Mouse (Mus musculus): ENCODE measurements around the gene Wbp4. TPM values are rescaled to one million over a fixed set of nuclear protein-coding genes. Genes with fewer than 3 reads are reported as not detected.
"Not testable (repeated sequence)": the region's sequence is repeated elsewhere in the genome, so short reads cannot be mapped to it uniquely, and the experiment has no call there.

Wbp4 gene
- polyA plus RNA-seq, 1 experiment from 2014 or later: 38.9 TPM

GRCm38 (mm10) chr14:79473384-79473783 is 7.9 kb downstream of the Wbp4 start:
- no peak overlapping the region for H3K4me2 ChIP-seq (ENCODE audit: low read length)
- H3K9ac ChIP-seq (ENCODE audit: low read depth, low read length): no peak overlapping the region
- no peak for ATAC-seq
- no peaks in the 10 kb centered on the region for H3K9me3 ChIP-seq (ENCODE audit: control insufficient read depth, low read length)
- H3K4me3 ChIP-seq (ENCODE audit: low read length): no peak overlapping the region
- 91% methylated on average over 2 of the region's 2 CpGs for WGBS
- no peak overlapping the region for H3K27ac ChIP-seq (ENCODE audit: low read depth, low read length)
- H3K4me1 ChIP-seq (ENCODE audit: control insufficient read depth, insufficient read depth, low read depth, low read length): no peaks in the 10 kb centered on the region
- H3K36me3 ChIP-seq (ENCODE audit: control insufficient read depth, insufficient read depth, low read length): peaks cover 46% of the 10 kb centered on the region
- no peaks in the 10 kb centered on the region for H3K27me3 ChIP-seq (replicated peaks; ENCODE audit: control insufficient read depth, insufficient read depth, low read length)

DNA sequence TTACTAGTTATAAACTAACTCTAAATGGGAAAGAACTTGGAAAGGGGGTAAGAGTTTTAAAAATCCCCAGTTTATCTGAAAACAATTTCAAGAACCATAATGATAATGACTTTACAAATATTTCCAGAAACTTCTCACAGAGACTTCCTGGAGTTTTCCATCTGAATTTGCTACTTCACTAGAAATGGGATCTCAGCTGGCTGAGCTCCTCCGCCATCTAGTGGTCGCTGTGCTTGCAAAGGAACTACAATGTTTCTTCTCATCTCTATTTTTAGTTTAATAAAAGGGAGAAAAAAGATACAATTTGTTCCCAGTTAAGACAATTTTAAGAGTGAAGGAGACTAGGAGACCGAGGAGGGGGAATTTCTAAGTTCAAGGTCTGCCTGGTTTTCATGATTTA is 13.7 kb downstream of the Wbp4 start:
- H3K27me3 ChIP-seq (replicated peaks; ENCODE audit: control insufficient read depth, insufficient read depth, low read length): no peaks in the 10 kb centered on the region
- no peaks in the 10 kb centered on the region for H3K9me3 ChIP-seq (ENCODE audit: control insufficient read depth, low read length)
- H3K4me1 ChIP-seq (ENCODE audit: control insufficient read depth, insufficient read depth, low read depth, low read length): no peaks in the 10 kb centered on the region
- H3K4me2 ChIP-seq (ENCODE audit: low read length): no peak overlapping the region
- no peak overlapping the region for H3K27ac ChIP-seq (ENCODE audit: low read depth, low read length)
- H3K9ac ChIP-seq (ENCODE audit: low read depth, low read length): no peak overlapping the region
- peaks cover 49% of the 10 kb centered on the region for H3K36me3 ChIP-seq (ENCODE audit: control insufficient read depth, insufficient read depth, low read length)
- no peak for ATAC-seq
- WGBS: 29% methylated on average over 3 of the region's 3 CpGs
- H3K4me3 ChIP-seq (ENCODE audit: low read length): no peak overlapping the region

GRCm38 (mm10) chr14:79465623-79466022 is 15.7 kb downstream of the Wbp4 start:
- H3K36me3 ChIP-seq (ENCODE audit: control insufficient read depth, insufficient read depth, low read length): peaks cover 44% of the 10 kb centered on the region
- no peak overlapping the region for H3K9ac ChIP-seq (ENCODE audit: low read depth, low read length)
- H3K4me3 ChIP-seq (ENCODE audit: low read length): no peak overlapping the region
- 75% methylated on average over 1 of the region's 1 CpGs for WGBS
- H3K9me3 ChIP-seq (ENCODE audit: control insufficient read depth, low read length): no peaks in the 10 kb centered on the region
- no peaks in the 10 kb centered on the region for H3K4me1 ChIP-seq (ENCODE audit: control insufficient read depth, insufficient read depth, low read depth, low read length)
- no peak for ATAC-seq
- no peaks in the 10 kb centered on the region for H3K27me3 ChIP-seq (replicated peaks; ENCODE audit: control insufficient read depth, insufficient read depth, low read length)
- H3K4me2 ChIP-seq (ENCODE audit: low read length): no peak overlapping the region
- no peak overlapping the region for H3K27ac ChIP-seq (ENCODE audit: low read depth, low read length)

DNA sequence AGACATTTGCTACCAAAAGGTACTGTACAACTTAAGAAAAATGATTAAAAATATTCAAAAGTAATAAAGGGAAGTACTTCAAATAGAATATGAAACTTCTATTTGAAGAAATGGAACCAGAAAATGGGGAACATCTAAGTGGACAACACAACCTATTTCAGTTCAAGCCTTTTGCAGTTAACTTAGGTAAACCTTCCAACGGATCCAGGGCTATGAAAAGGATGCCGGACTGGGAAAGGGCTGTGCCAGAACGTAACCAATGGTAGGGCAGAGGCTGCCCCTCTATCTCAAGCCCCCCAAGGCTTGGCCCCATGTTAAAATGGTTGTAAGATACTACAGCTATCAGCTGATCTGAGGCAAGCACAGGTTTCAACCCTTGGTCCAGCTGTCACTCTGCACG is 20.3 kb downstream of the Wbp4 start:
- H3K27me3 ChIP-seq (replicated peaks; ENCODE audit: control insufficient read depth, insufficient read depth, low read length): no peaks in the 10 kb centered on the region
- H3K27ac ChIP-seq (ENCODE audit: low read depth, low read length): no peak overlapping the region
- H3K4me2 ChIP-seq (ENCODE audit: low read length): no peak overlapping the region
- no peak overlapping the region for H3K4me3 ChIP-seq (ENCODE audit: low read length)
- H3K9ac ChIP-seq (ENCODE audit: low read depth, low read length): no peak overlapping the region
- 93% methylated on average over 4 of the region's 4 CpGs for WGBS
- ATAC-seq: no peak
- peaks cover 19% of the 10 kb centered on the region for H3K36me3 ChIP-seq (ENCODE audit: control insufficient read depth, insufficient read depth, low read length)
- H3K9me3 ChIP-seq (ENCODE audit: control insufficient read depth, low read length): no peaks in the 10 kb centered on the region
- H3K4me1 ChIP-seq (ENCODE audit: control insufficient read depth, insufficient read depth, low read depth, low read length): no peaks in the 10 kb centered on the region

DNA sequence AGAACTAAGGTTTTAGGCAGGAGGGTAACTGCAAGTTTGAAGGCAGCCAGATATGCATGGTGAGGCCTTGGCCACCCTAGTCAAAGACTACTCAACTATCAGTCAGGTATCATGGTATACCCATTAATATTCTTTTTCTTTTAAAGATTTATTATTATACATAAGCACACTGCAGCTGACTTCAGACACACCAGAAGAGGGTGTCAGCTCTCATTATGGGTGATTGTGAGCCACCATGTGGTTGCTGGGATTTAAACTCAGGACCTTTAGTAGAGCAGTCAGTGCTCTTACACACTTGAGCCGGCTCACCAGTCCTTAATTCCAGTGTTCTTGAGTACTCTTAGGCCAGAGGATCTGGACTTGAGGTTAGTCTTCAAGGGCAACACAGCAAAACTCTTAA is 20.9 kb downstream of the Wbp4 start:
- ATAC-seq: no peak
- Histone ChIP-seq H3K9ac (ENCODE audit: low read depth, low read length) (no peak overlapping the region), H3K36me3 (ENCODE audit: control insufficient read depth, insufficient read depth, low read length) (peaks cover 16% of the 10 kb centered on the region), H3K4me2 (ENCODE audit: low read length) (no peak overlapping the region), H3K27ac (ENCODE audit: low read depth, low read length) (no peak overlapping the region), H3K9me3 (ENCODE audit: control insufficient read depth, low read length) (no peaks in the 10 kb centered on the region), H3K27me3 (replicated peaks; ENCODE audit: control insufficient read depth, insufficient read depth, low read length) (no peaks in the 10 kb centered on the region), H3K4me3 (ENCODE audit: low read length) (no peak overlapping the region), H3K4me1 (ENCODE audit: control insufficient read depth, insufficient read depth, low read depth, low read length) (no peaks in the 10 kb centered on the region)
- WGBS: 94% methylated on average over 1 of the region's 1 CpGs

GRCm38 (mm10) chr14:79452591-79452934 is 28.8 kb downstream of the Wbp4 start:
- H3K27me3 ChIP-seq (replicated peaks; ENCODE audit: control insufficient read depth, insufficient read depth, low read length); H3K36me3 ChIP-seq (ENCODE audit: control insufficient read depth, insufficient read depth, low read length); H3K9ac ChIP-seq (ENCODE audit: low read depth, low read length); H3K4me3 ChIP-seq (ENCODE audit: low read length); H3K4me1 ChIP-seq (ENCODE audit: control insufficient read depth, insufficient read depth, low read depth, low read length); H3K9me3 ChIP-seq (ENCODE audit: control insufficient read depth, low read length); H3K4me2 ChIP-seq (ENCODE audit: low read length); H3K27ac ChIP-seq (ENCODE audit: low read depth, low read length): not testable (repeated sequence)
- peak; percentile 55 for ATAC-seq
- WGBS: 93% methylated on average over 4 of the region's 10 CpGs

DNA sequence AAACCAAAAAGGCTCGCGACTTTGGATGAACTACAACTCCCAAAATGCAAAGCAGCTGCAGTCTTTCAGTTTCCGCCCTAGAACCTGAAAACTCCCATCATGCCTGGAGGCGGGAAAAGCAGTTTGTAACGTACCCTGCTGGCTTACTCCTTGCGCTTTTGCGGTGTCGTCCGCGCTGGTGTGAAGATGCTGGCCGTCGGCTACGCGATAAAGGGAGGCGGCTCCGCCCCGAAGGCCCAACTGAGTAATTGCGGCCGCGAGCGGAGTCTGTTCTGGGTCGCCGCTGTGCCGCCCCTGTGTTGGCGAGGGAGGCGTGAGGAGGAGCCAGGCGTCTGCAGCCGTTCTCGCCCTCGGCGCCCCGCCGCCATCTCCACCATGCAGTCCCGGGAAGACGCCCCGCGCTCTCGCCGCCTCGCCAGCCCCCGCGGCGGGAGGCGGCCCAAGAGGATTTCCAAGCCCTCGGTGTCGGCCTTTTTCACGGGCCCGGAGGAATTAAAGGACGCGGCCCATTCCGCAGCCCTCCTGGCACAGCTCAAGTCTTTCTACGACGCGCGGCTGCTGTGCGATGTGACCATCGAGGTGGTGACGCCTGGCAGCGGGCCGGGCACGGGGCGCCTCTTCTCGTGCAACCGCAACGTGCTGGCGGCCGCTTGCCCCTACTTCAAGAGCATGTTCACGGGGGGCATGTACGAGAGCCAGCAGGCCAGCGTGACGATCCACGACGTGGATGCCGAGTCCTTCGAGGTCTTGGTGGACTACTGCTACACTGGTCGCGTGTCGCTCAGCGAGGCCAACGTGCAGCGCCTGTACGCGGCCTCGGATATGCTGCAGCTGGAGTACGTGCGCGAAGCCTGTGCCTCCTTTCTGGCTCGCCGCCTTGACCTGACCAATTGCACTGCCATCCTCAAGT is 29.4 kb downstream of the Wbp4 start, which contains the start of gene Kbtbd6:
Gene Kbtbd6 (plus strand): TSS at position 155 of the 910 bp plus-strand sequence.
- not testable (repeated sequence) for H3K27me3 ChIP-seq (replicated peaks; ENCODE audit: control insufficient read depth, insufficient read depth, low read length); H3K4me1 ChIP-seq (ENCODE audit: control insufficient read depth, insufficient read depth, low read depth, low read length); H3K36me3 ChIP-seq (ENCODE audit: control insufficient read depth, insufficient read depth, low read length); H3K27ac ChIP-seq (ENCODE audit: low read depth, low read length); H3K9me3 ChIP-seq (ENCODE audit: control insufficient read depth, low read length)
- WGBS: 7% methylated on average over 30 of the region's 89 CpGs
- Histone ChIP-seq H3K4me3 (ENCODE audit: low read length) (peak within 1 kb of the TSS; percentile 68), H3K9ac (ENCODE audit: low read depth, low read length) (peak within 1 kb of the TSS; percentile 66), H3K4me2 (ENCODE audit: low read length) (peak within 1 kb of the TSS; percentile 82)
- peak; percentile 89 for ATAC-seq

DNA sequence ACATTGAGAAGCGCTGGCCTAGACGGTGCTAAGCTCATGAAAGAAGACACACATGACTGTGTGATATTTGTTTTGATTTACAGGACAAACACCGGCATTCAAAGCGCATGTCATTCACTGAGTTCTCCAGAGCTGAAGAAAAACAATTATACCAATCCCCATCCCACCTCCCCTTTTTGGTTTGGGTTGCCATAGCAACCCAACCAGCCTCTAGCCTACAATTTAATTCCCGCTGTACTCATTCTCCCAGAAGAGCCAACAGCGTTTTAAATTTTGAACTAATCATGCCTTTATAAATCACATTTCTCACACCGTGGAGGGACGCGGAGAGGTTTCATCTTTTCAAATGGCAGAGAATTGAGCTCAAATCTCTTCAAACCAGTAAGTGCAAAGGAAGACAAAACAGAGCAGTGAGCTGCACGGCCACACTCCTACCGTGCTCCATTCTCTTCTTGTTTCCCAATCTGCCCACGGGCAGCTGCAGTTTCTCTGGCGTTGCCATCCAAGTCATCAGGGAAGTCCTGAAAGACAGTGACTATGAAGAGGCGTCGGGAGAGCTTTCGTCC is 36.2 kb downstream of the Wbp4 start:
- WGBS: 19% methylated on average over 16 of the region's 16 CpGs

GRCm38 (mm10) chr14:79444601-79445000 is 36.7 kb downstream of the Wbp4 start:
- H3K27ac ChIP-seq (ENCODE audit: low read depth, low read length): peak overlapping the region; percentile 80
- no peak overlapping the region for H3K9ac ChIP-seq (ENCODE audit: low read depth, low read length)
- ATAC-seq: peak; percentile 50

More for the DNA sequence above, 36.2 kb downstream of the Wbp4 start:
- Histone ChIP-seq H3K9me3 (ENCODE audit: control insufficient read depth, low read length) (no peaks in the 10 kb centered on the region), H3K4me3 (ENCODE audit: low read length) (peak overlapping the region; percentile 28), H3K27ac (ENCODE audit: low read depth, low read length) (peak overlapping the region; percentile 80), H3K4me2 (ENCODE audit: low read length) (peak overlapping the region; percentile 56), H3K4me1 (ENCODE audit: control insufficient read depth, insufficient read depth, low read depth, low read length) (peaks cover 7% of the 10 kb centered on the region), H3K27me3 (replicated peaks; ENCODE audit: control insufficient read depth, insufficient read depth, low read length) (no peaks in the 10 kb centered on the region), H3K36me3 (ENCODE audit: control insufficient read depth, insufficient read depth, low read length) (no peaks in the 10 kb centered on the region), H3K9ac (ENCODE audit: low read depth, low read length) (peak overlapping the region; percentile 41)
- peak; percentile 86 for ATAC-seq

More at GRCm38 (mm10) chr14:79444601-79445000, 36.7 kb downstream of the Wbp4 start:
- peak overlapping the region; percentile 56 for H3K4me2 ChIP-seq (ENCODE audit: low read length)
- H3K27me3 ChIP-seq (replicated peaks; ENCODE audit: control insufficient read depth, insufficient read depth, low read length): no peaks in the 10 kb centered on the region
- H3K4me1 ChIP-seq (ENCODE audit: control insufficient read depth, insufficient read depth, low read depth, low read length): peaks cover 7% of the 10 kb centered on the region
- peak overlapping the region; percentile 28; the same call in 1 of the 2 replicates for H3K4me3 ChIP-seq (ENCODE audit: low read length)
- WGBS: 69% methylated on average over 9 of the region's 9 CpGs
- peaks cover 3% of the 10 kb centered on the region; the same call in 1 of the 2 replicates for H3K9me3 ChIP-seq (ENCODE audit: control insufficient read depth, low read length)
- H3K36me3 ChIP-seq (ENCODE audit: control insufficient read depth, insufficient read depth, low read length): no peaks in the 10 kb centered on the region

All from hindbrain, embryonic 16.5 days (tissue).